Mouse (Mus musculus): ENCODE results near the gene Mrgprh. TPM values are rescaled to one million over a fixed set of nuclear protein-coding genes. Genes with fewer than 3 reads are reported as not detected.

Gene Mrgprh
- polyA plus RNA-seq, 1 experiment from 2014 or later, result not detected

- no peaks in the 10 kb centered on the region for H3K9me3 ChIP-seq
- H3K36me3 ChIP-seq (replicated peaks), result peaks cover 73% of the 10 kb centered on the region
- no peaks in the 10 kb centered on the region for H3K4me1 ChIP-seq
- H3K27me3 ChIP-seq (ENCODE audit: poor library complexity, severe bottlenecking), result no peaks in the 10 kb centered on the region
- DNase-seq (ENCODE audit: extremely low spot score, low spot score), result no peak
- no peak within 1 kb of the TSS for H3K27ac ChIP-seq
- no peak within 1 kb of the TSS for H3K4me3 ChIP-seq
- 79% methylated on average over 35 of the region's 35 CpGs for WGBS
These were observed 33.8 kb downstream of the Mrgprh start, which contains the start of gene Pnldc1 for GRCm38 (mm10) chr17:12909361-12910280. TSS of gene Pnldc1 (minus strand) at chr17:12910230.

DNA sequence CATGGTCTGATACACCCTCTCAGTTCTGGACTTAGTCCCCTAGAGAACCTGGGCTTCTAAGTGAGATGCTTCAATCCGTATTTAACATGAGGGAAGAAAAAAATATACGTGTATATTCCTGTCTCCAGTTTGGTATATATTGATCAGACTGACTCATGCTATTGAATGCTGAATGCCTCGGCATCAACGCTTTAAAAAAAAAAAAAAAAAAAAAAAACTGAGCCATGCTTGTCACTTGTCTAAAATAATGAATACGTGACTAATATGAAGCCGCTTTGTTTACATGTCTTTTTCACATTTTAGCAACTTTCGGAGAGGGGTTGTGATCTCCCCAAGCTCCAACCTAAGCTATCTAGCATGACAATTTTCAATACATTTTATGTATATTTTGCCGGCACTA, 34.6 kb downstream of the Mrgprh start:
- Histone ChIP-seq H3K36me3 (replicated peaks) (peaks cover 68% of the 10 kb centered on the region), H3K27me3 (ENCODE audit: poor library complexity, severe bottlenecking) (no peaks in the 10 kb centered on the region), H3K4me3 (no peak overlapping the region), H3K4me1 (peaks cover 7% of the 10 kb centered on the region), H3K27ac (no peak overlapping the region), H3K9me3 (no peaks in the 10 kb centered on the region)
- no peak for DNase-seq (ENCODE audit: extremely low spot score, low spot score)
- 93% methylated on average over 8 of the region's 8 CpGs for WGBS

DNA sequence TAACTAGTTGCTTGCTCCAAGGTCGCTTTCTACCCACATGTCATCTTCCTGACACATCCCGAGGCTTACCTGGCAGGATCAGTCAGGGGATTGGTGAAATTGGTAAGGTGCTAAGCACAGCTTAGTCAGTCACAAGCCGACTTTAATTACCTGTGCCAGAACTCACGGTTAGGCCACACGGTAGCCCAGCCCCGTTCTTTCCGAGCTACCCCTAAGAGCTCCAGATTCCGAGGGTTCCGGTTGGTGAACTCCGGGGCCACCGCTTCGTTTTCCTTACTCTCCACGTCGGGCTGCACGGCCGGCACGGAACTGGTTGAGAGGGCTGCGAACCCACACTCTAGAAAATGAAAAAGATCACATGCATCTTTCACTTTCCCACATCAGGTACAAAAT, 39.6 kb downstream of the Mrgprh start, which contains the start of gene Tcp1:
Gene Tcp1, plus strand, starts transcription at position 214 of the 393 bp plus-strand sequence.
- Histone ChIP-seq H3K4me3 (peak within 1 kb of the TSS; percentile 80), H3K27ac (peak within 1 kb of the TSS; percentile 96), H3K36me3 (replicated peaks) (peaks cover 74% of the 10 kb centered on the region), H3K27me3 (ENCODE audit: poor library complexity, severe bottlenecking) (no peaks in the 10 kb centered on the region), H3K4me1 (peaks cover 17% of the 10 kb centered on the region), H3K9me3 (no peaks in the 10 kb centered on the region)
- DNase-seq (ENCODE audit: extremely low spot score, low spot score), result no peak
- WGBS, result 1% methylated on average over 18 of the region's 18 CpGs

GRCm38 (mm10) chr17:12915881-12916583, 40.2 kb downstream of the Mrgprh start, which contains the start of gene Mrpl18:
TSS of gene Mrpl18 (minus strand) at chr17:12916345.
- Histone ChIP-seq H3K4me1 (peaks cover 17% of the 10 kb centered on the region), H3K27me3 (ENCODE audit: poor library complexity, severe bottlenecking) (no peaks in the 10 kb centered on the region), H3K4me3 (peak within 1 kb of the TSS; percentile 80), H3K36me3 (replicated peaks) (peaks cover 74% of the 10 kb centered on the region), H3K27ac (peak within 1 kb of the TSS; percentile 96), H3K9me3 (no peaks in the 10 kb centered on the region)
- WGBS, result under 1% methylated on average over 56 of the region's 56 CpGs
- peak; percentile 100 for DNase-seq (ENCODE audit: extremely low spot score, low spot score)

- Histone ChIP-seq H3K36me3 (replicated peaks) (peaks cover 74% of the 10 kb centered on the region), H3K4me3 (peak overlapping the region; percentile 80), H3K27ac (peak overlapping the region; percentile 96), H3K9me3 (no peaks in the 10 kb centered on the region), H3K4me1 (peaks cover 17% of the 10 kb centered on the region), H3K27me3 (ENCODE audit: poor library complexity, severe bottlenecking) (no peaks in the 10 kb centered on the region)
- DNase-seq (ENCODE audit: extremely low spot score, low spot score), result no peak
- WGBS, result under 1% methylated on average over 40 of the region's 40 CpGs
These were observed 41.0 kb downstream of the Mrgprh start for GRCm38 (mm10) chr17:12916588-12917380.

DNA sequence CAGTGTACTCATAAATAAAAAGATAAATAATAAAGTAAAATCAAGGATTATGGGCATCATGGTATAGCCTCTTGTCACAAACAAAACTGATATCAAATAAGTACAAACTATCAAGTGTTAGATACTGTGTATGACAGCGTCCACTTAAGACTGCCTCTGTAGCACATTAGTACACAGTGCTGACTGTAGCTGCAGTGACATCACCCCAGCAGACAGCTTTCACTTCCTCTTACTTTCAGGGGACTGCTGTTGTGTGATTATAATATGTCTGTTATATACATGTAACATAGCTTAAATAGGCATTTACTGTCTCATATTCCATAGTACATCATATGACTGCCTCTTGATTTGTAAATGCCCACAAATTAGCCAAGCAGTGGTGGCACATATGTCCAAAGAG, 45.2 kb downstream of the Mrgprh start:
- no peak for DNase-seq (ENCODE audit: extremely low spot score, low spot score)
- H3K27me3 ChIP-seq (ENCODE audit: poor library complexity, severe bottlenecking), result no peaks in the 10 kb centered on the region
- no peaks in the 10 kb centered on the region for H3K9me3 ChIP-seq
- H3K4me3 ChIP-seq, result no peak overlapping the region
- no peak overlapping the region for H3K27ac ChIP-seq
- WGBS, result 97% methylated on average over 1 of the region's 1 CpGs
- H3K4me1 ChIP-seq, result peaks cover 10% of the 10 kb centered on the region
- peaks cover 87% of the 10 kb centered on the region for H3K36me3 ChIP-seq (replicated peaks)

GRCm38 (mm10) chr17:12925001-12925400, 49.2 kb downstream of the Mrgprh start:
- WGBS, result 89% methylated on average over 3 of the region's 3 CpGs
- H3K36me3 ChIP-seq (replicated peaks), result peaks cover 83% of the 10 kb centered on the region
- no peaks in the 10 kb centered on the region for H3K27me3 ChIP-seq (ENCODE audit: poor library complexity, severe bottlenecking)
- H3K4me3 ChIP-seq, result no peak overlapping the region
- no peak overlapping the region for H3K27ac ChIP-seq
- no peaks in the 10 kb centered on the region for H3K9me3 ChIP-seq
- H3K4me1 ChIP-seq, result no peaks in the 10 kb centered on the region
- no peak for DNase-seq (ENCODE audit: extremely low spot score, low spot score)

GRCm38 (mm10) chr17:12925703-12926180, 49.9 kb downstream of the Mrgprh start:
- no peaks in the 10 kb centered on the region for H3K27me3 ChIP-seq (ENCODE audit: poor library complexity, severe bottlenecking)
- no peaks in the 10 kb centered on the region for H3K4me1 ChIP-seq
- no peak for DNase-seq (ENCODE audit: extremely low spot score, low spot score)
- WGBS, result 90% methylated on average over 8 of the region's 8 CpGs
- no peak overlapping the region for H3K27ac ChIP-seq
- no peak overlapping the region for H3K4me3 ChIP-seq
- no peaks in the 10 kb centered on the region for H3K9me3 ChIP-seq
- H3K36me3 ChIP-seq (replicated peaks), result peaks cover 76% of the 10 kb centered on the region

Small RNAs within 50 kb of the gene (microRNA-seq; reads per million reads assigned to microRNA genes)
- not detected for gene Gm24085

Other genes with a start within 250 kb of the Mrgprh start
- gene Slc22a1, start 200.2 kb upstream of the Mrgprh start, polyA plus RNA-seq (2016; fragmentation: Nextera tagmentation; extraction: Ambion mirVana), result not detected in 2 replicates
- gene Igf2r, start 106.4 kb upstream of the Mrgprh start, polyA plus RNA-seq (2016; fragmentation: Nextera tagmentation; extraction: Ambion mirVana), result 20.0 and 20.5 TPM in 2 replicates
- 0.49 and 0.51 TPM in 2 replicates for gene Mas1, start 7.9 kb upstream of the Mrgprh start, polyA plus RNA-seq (2016; fragmentation: Nextera tagmentation; extraction: Ambion mirVana)
- 1.3 and 2.7 TPM in 2 replicates for gene Pnldc1, start 34.2 kb downstream of the Mrgprh start, polyA plus RNA-seq (2016; fragmentation: Nextera tagmentation; extraction: Ambion mirVana)
- 533 and 536 TPM in 2 replicates for gene Tcp1, start 39.7 kb downstream of the Mrgprh start, polyA plus RNA-seq (2016; fragmentation: Nextera tagmentation; extraction: Ambion mirVana)
- gene Mrpl18, start 40.3 kb downstream of the Mrgprh start, polyA plus RNA-seq (2016; fragmentation: Nextera tagmentation; extraction: Ambion mirVana), result 199 and 207 TPM in 2 replicates
- gene Acat3, start 64.6 kb downstream of the Mrgprh start, polyA plus RNA-seq (2016; fragmentation: Nextera tagmentation; extraction: Ambion mirVana), result 1.5 and 2.0 TPM in 2 replicates
- gene Acat2, start 84.7 kb downstream of the Mrgprh start, polyA plus RNA-seq (2016; fragmentation: Nextera tagmentation; extraction: Ambion mirVana), result 396 and 405 TPM in 2 replicates
- gene Wtap, start 118.1 kb downstream of the Mrgprh start, polyA plus RNA-seq (2016; fragmentation: Nextera tagmentation; extraction: Ambion mirVana), result 140 and 149 TPM in 2 replicates
- 109 TPM in 2 replicates for gene Sod2, start 130.8 kb downstream of the Mrgprh start, polyA plus RNA-seq (2016; fragmentation: Nextera tagmentation; extraction: Ambion mirVana)
- gene Gpr31b, start 176.3 kb downstream of the Mrgprh start, polyA plus RNA-seq (2016; fragmentation: Nextera tagmentation; extraction: Ambion mirVana), result not detected in 2 replicates
- gene Tcp10b, start 185.1 kb downstream of the Mrgprh start, polyA plus RNA-seq (2016; fragmentation: Nextera tagmentation; extraction: Ambion mirVana), result not detected in 2 replicates

Measured in forebrain, embryonic 10.5 days (tissue).